7 mouse cellular contexts compared by ENCODE assay signal in the genomic region with DNA sequence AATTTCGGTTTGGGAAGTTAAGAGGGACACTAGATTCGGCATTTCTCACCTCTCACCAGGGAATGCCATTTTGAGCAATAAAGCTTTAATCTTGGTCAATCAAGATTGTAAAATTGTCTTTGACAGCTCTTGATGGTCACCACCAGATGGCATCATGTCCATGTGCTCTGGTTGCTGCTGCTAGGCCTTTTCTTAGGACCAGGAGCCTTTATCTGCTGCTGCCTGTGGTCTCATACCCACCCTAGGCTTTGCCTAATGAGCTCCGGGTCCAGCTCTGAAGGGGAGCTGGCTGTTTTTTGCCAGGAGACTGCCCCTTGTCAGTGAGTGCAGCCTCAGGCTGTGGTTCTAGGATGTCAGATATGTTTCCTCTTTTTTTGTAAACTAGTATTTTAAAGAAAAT. TPM values are rescaled to one million over a fixed set of nuclear protein-coding genes. Genes with fewer than 3 reads are reported as not detected.
DNase-seq lines count a peak whose midpoint lies in the region; TF ChIP-seq lines count a peak whose summit lies in the region.

No protein-coding gene starts in this region.

- no peak overlapping the region for H3K27ac ChIP-seq in kidney, adult 2 months (ENCODE audit: insufficient read depth, low read depth, low read length)

- no peak for TF ChIP-seq POLR2A in kidney, adult 2 months (IDR thresholded peaks at IDR 0.05; ENCODE audit: low read depth, low read length)

- WGBS in kidney, adult 2 months = 15% methylated on average over 3 of the region's 3 CpGs

- peak; percentile 64 for TF ChIP-seq CTCF in kidney, adult 2 months (conservative IDR thresholded peaks at IDR 0.05; ENCODE audit: insufficient read depth, insufficient read length, low read depth, low read length)

- no peaks in the 10 kb centered on the region for H3K4me1 ChIP-seq in kidney, adult 2 months (ENCODE audit: control insufficient read depth, insufficient read depth, low read length)

- DNase-seq in kidney, adult 2 months = peak; percentile 32
- no peak for DNase-seq in kidney, adult 18-20 months
- peak; percentile 47 for DNase-seq in MN1 (ENCODE audit: low spot score)
- peak; percentile 71 for DNase-seq in brain, adult 2 months (ENCODE audit: low read depth, low spot score)
- peak; percentile 7 for DNase-seq in lung, postnatal 14 days
- no peak for DNase-seq in thymus, postnatal 0 days (ENCODE audit: low spot score)
- no peak for DNase-seq in right cerebral cortex, adult 18-20 months

- no peaks in the 10 kb centered on the region for H3K27me3 ChIP-seq in kidney, adult 2 months (replicated peaks; ENCODE audit: control insufficient read depth, insufficient read depth, low read length)

- H3K4me3 ChIP-seq in kidney, adult 2 months (ENCODE audit: insufficient read depth, low read depth, low read length) = no peak overlapping the region

- H3K36me3 ChIP-seq in kidney, adult 2 months (ENCODE audit: control insufficient read depth, insufficient read depth, low read length) = no peaks in the 10 kb centered on the region

RNA-seq across cellular contexts. Expression of a gene that starts 44.8 kb away (rescaled TPM):
- polyA plus RNA-seq in kidney, adult 2 months (2012; rRNA removed) = 0.13 and 0.22 TPM in 2 replicates
- polyA plus RNA-seq in thymus, postnatal 0 days (2015; fragmentation: Nextera tagmentation; extraction: Ambion mirVana) = 0.04 and 0.05 TPM in 2 replicates

Comparison
In these comparisons a context has a peak if more than half of its experiments do, and no peak if none do; other contexts are left out.
1. DNase-seq: peak in kidney, adult 2 months (single experiment), MN1 (single experiment), brain, adult 2 months (single experiment) and lung, postnatal 14 days (single experiment); none in kidney, adult 18-20 months (single experiment), thymus, postnatal 0 days (single experiment) and right cerebral cortex, adult 18-20 months (single experiment).